In genomic region chr3:21977775-21978174, GRCm38 (mm10) we compare ENCODE assay signal across 20 mouse cellular contexts.
"Had no signal": no experiment of that assay in that cellular context is flagged by ENCODE, and none has a peak within 500 bp of the region (broad histone marks: within the 10 kb centered on the region; RNA-seq: fewer than 3 reads in every experiment).

No protein-coding gene starts in this region.

- H3K27me3 ChIP-seq: liver, embryonic 13.5 days; lung, embryonic 15.5 days; midbrain, embryonic 12.5 days; midbrain, embryonic 15.5 days; neural tube, embryonic 12.5 days; neural tube, embryonic 15.5 days had no signal

- H3K27ac ChIP-seq: liver, embryonic 13.5 days; lung, embryonic 15.5 days; midbrain, embryonic 12.5 days; midbrain, embryonic 15.5 days; neural tube, embryonic 12.5 days; neural tube, embryonic 15.5 days; stomach, postnatal 0 days had no signal

- DNase-seq: kidney, adult 18-20 months; kidney, adult 9 months; kidney, postnatal 14 days; kidney, postnatal 4 days; liver, embryonic 13.5 days; lung, adult 18-20 months; lung, postnatal 10 days; lung, postnatal 36 days; right cerebral cortex, adult 18-20 months; right cerebral cortex, postnatal 14 days; right cerebral cortex, postnatal 4 days; thymus, adult 2 months; thymus, postnatal 14 days; thymus, postnatal 4 days had no signal

- H3K4me2 ChIP-seq: liver, embryonic 13.5 days; lung, embryonic 15.5 days; midbrain, embryonic 12.5 days; midbrain, embryonic 15.5 days; neural tube, embryonic 12.5 days; neural tube, embryonic 15.5 days had no signal

- H3K4me1 ChIP-seq: liver, embryonic 13.5 days; lung, embryonic 15.5 days; midbrain, embryonic 12.5 days; midbrain, embryonic 15.5 days; neural tube, embryonic 12.5 days; neural tube, embryonic 15.5 days had no signal

- H3K4me3 ChIP-seq: liver, embryonic 13.5 days; lung, embryonic 15.5 days; midbrain, embryonic 12.5 days; midbrain, embryonic 15.5 days; neural tube, embryonic 12.5 days; neural tube, embryonic 15.5 days had no signal

- H3K9me3 ChIP-seq: liver, embryonic 13.5 days; lung, embryonic 15.5 days; midbrain, embryonic 15.5 days; neural tube, embryonic 12.5 days; neural tube, embryonic 15.5 days had no signal

- H3K9ac ChIP-seq: liver, embryonic 13.5 days; lung, embryonic 15.5 days; midbrain, embryonic 12.5 days; midbrain, embryonic 15.5 days; neural tube, embryonic 12.5 days; neural tube, embryonic 15.5 days had no signal

- ATAC-seq: midbrain, embryonic 15.5 days had no signal

- H3K36me3 ChIP-seq: liver, embryonic 13.5 days; lung, embryonic 15.5 days; midbrain, embryonic 12.5 days; midbrain, embryonic 15.5 days; neural tube, embryonic 12.5 days; neural tube, embryonic 15.5 days had no signal
